Mouse (Mus musculus) heart, postnatal 0 days (tissue): ENCODE results near the gene Zeb2.

Source experiments
- CTCF ChIP-seq: IDR thresholded peaks from 2 replicates; pipeline ENCODE4 v1.5.1; 2016; ENCODE audit warnings: antibody characterized with exemption, control low read depth, low read depth
- EP300 ChIP-seq: IDR thresholded peaks from 2 replicates; pipeline ENCODE4 v1.6.1; 2016; ENCODE audit warnings: antibody characterized with exemption, low read depth

GRCm38 (mm10) chr2:45105281-45105721 is 11.9 kb downstream of the Zeb2 start:
- TF ChIP-seq CTCF (no peak), EP300 (no peak)
